ENCODE assay signal across 26 mouse cellular contexts in the genomic region with DNA sequence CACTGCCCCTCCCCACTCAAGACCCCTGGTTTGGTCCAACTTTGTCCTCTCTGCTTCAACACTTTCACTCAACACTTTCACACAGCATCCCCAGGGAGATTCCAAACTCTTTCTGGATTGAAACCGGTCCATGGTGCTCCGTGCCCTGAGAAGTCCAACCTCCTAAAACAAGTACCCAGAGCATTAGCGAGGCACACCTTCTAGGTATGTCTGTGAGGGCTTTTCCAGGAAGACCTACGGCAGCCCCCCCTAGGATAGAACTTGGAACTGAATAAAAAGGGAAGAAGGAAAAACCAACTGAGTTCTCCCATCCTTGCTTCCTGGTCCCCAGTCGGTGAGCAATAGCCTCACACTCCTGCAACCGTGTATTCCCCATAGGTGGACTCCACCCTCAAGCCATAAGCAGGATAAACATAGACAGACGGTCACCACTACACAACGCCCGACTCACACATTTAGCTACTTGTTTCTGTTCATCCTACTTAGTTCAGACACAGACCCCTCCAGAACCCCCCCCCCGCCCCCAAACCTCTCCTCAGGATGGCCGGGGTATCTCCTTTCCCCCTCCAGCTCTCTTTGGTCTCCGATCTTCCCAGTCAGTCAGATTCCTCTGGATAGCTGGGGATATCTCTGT. TPM values are rescaled to one million over a fixed set of nuclear protein-coding genes. Genes with fewer than 3 reads are reported as not detected.
DNase-seq lines count a peak whose midpoint lies in the region; ATAC-seq and TF ChIP-seq lines count a peak whose summit lies in the region.
"Had no signal": no experiment of that assay in that cellular context is flagged by ENCODE, and none has a peak within 500 bp of the region (broad histone marks: within the 10 kb centered on the region; RNA-seq: fewer than 3 reads in every experiment).

No protein-coding gene starts in this region.

- peaks cover 3% of the 10 kb centered on the region; the same call in 1 of the 2 replicates for H3K9me3 ChIP-seq in midbrain, embryonic 11.5 days (ENCODE audit: control insufficient read depth, low read length)
- H3K9me3 ChIP-seq in midbrain, embryonic 15.5 days = 0 out of 2 replicates have a peak, but pooled peaks cover 4% of the 10 kb centered on the region
- H3K9me3 ChIP-seq in ES-Bruce4 (replicated peaks; ENCODE audit: control insufficient read depth, insufficient read depth, low read length, poor library complexity, severe bottlenecking) = peaks cover 19% of the 10 kb centered on the region
- peaks cover 1% of the 10 kb centered on the region; the same call in 1 of the 2 replicates for H3K9me3 ChIP-seq in ES-E14 (ENCODE audit: control insufficient read depth, insufficient read depth, low read depth, low read length)
- peaks cover 8% of the 10 kb centered on the region for H3K9me3 ChIP-seq in limb, embryonic 10.5 days (replicated peaks)
- peaks cover 11% of the 10 kb centered on the region; the same call in 1 of the 2 replicates for H3K9me3 ChIP-seq in hindbrain, embryonic 16.5 days (ENCODE audit: control insufficient read depth, low read length)
- peaks cover 5% of the 10 kb centered on the region for H3K9me3 ChIP-seq in intestine, embryonic 16.5 days (ENCODE audit: control insufficient read depth, low read length)

- TF ChIP-seq CTCF in ES-Bruce4 (IDR thresholded peaks at IDR 0.05; ENCODE audit: low read depth, low read length) = no peak

- no peak for TF ChIP-seq POLR2A in ES-Bruce4 (IDR thresholded peaks at IDR 0.05; ENCODE audit: insufficient read depth, low read length)

- H3K27me3 ChIP-seq in midbrain, embryonic 11.5 days (ENCODE audit: control insufficient read depth, insufficient read depth, low read length) = peaks cover 13% of the 10 kb centered on the region
- no peaks in the 10 kb centered on the region; the same call in 1 of the 2 replicates for H3K27me3 ChIP-seq in midbrain, embryonic 15.5 days (replicated peaks)
- H3K27me3 ChIP-seq in ES-Bruce4 (ENCODE audit: control insufficient read depth, insufficient read depth, low read length, poor library complexity, severe bottlenecking) = no peaks in the 10 kb centered on the region
- H3K27me3 ChIP-seq in limb, embryonic 10.5 days (ENCODE audit: low read depth, poor library complexity, severe bottlenecking) = peaks cover 42% of the 10 kb centered on the region
- peaks cover 3% of the 10 kb centered on the region; the same call in 1 of the 2 replicates for H3K27me3 ChIP-seq in hindbrain, embryonic 16.5 days (replicated peaks; ENCODE audit: control insufficient read depth, insufficient read depth, low read length)
- H3K27me3 ChIP-seq in intestine, embryonic 16.5 days (replicated peaks; ENCODE audit: control insufficient read depth, insufficient read depth, low read length) = no peaks in the 10 kb centered on the region

- ATAC-seq in midbrain, embryonic 11.5 days (ENCODE audit: low FRiP score) = no peak
- no peak for ATAC-seq in midbrain, embryonic 15.5 days (replicated peaks)
- ATAC-seq in hindbrain, embryonic 16.5 days = no peak
- ATAC-seq in intestine, embryonic 16.5 days = no peak
- ATAC-seq: activated CD4-positive, CD25-positive, alpha-beta regulatory T cell, adult 4 months; forebrain, embryonic 14.5 days; forebrain, embryonic 16.5 days had no signal

- in situ Hi-C loops in ES-E14 (cut with MboI; ENCODE audit: low sequenced_read_pairs in 2 of 2, unreplicated experiment in 2 of 2) = no loop called here

- DNase-seq in midbrain, embryonic 11.5 days (ENCODE audit: low spot score, missing footprints) = peak; percentile 68
- DNase-seq in ES-E14 (ENCODE audit: low read depth, low spot score) = no peak
- peak; percentile 26 for DNase-seq in limb, embryonic 10.5 days (ENCODE audit: low spot score)
- DNase-seq in right cerebral cortex, postnatal 10 days (ENCODE audit: low spot score in 2 of 2) = no peak
- DNase-seq: adrenal gland, adult 8-10 months; adrenal gland, postnatal 14 days; adrenal gland, postnatal 36 days; cerebellum, adult 11-12 months; cerebellum, adult 2 months; cerebellum, adult 9-10 months; cerebellum, postnatal 10 days; cerebellum, postnatal 25 days had no signal

- no peaks in the 10 kb centered on the region for H3K36me3 ChIP-seq in midbrain, embryonic 11.5 days (ENCODE audit: control insufficient read depth, insufficient read depth, low read length)
- no peaks in the 10 kb centered on the region for H3K36me3 ChIP-seq in midbrain, embryonic 15.5 days (replicated peaks)
- H3K36me3 ChIP-seq in ES-Bruce4 (ENCODE audit: control insufficient read depth, insufficient read depth, low read length, poor library complexity, severe bottlenecking) = peaks cover 16% of the 10 kb centered on the region
- peaks cover 16% of the 10 kb centered on the region for H3K36me3 ChIP-seq in ES-E14 (ENCODE audit: control insufficient read depth, insufficient read depth, low read length, poor library complexity, severe bottlenecking)
- no peaks in the 10 kb centered on the region for H3K36me3 ChIP-seq in limb, embryonic 10.5 days
- H3K36me3 ChIP-seq in hindbrain, embryonic 16.5 days (ENCODE audit: control insufficient read depth, insufficient read depth, low read length) = peaks cover 8% of the 10 kb centered on the region; the same call in 1 of the 2 replicates
- peaks cover 8% of the 10 kb centered on the region for H3K36me3 ChIP-seq in intestine, embryonic 16.5 days (ENCODE audit: control insufficient read depth, insufficient read depth, low read length)
- H3K36me3 ChIP-seq: embryonic facial prominence, embryonic 10.5 days had no signal

- H3K4me3 ChIP-seq in midbrain, embryonic 11.5 days (ENCODE audit: low read depth, low read length) = no peak overlapping the region
- no peak overlapping the region for H3K4me3 ChIP-seq in midbrain, embryonic 15.5 days
- H3K4me3 ChIP-seq in ES-Bruce4 (ENCODE audit: low read depth, low read length) (peak overlapping the region; percentile 58), ES-E14 (ENCODE audit: insufficient read depth in 1 of 2, low read depth in 1 of 2, low read length in 2 of 2, poor library complexity in 1 of 2, severe bottlenecking in 1 of 2) (peak overlapping the region; percentile 23 to 58)
- H3K4me3 ChIP-seq in limb, embryonic 10.5 days = no peak overlapping the region
- no peak overlapping the region for H3K4me3 ChIP-seq in hindbrain, embryonic 16.5 days (ENCODE audit: low read length)
- no peak overlapping the region for H3K4me3 ChIP-seq in intestine, embryonic 16.5 days (ENCODE audit: low read length)
- H3K4me3 ChIP-seq: embryonic facial prominence, embryonic 10.5 days; embryonic facial prominence, embryonic 12.5 days; forebrain, embryonic 12.5 days had no signal

- no peak overlapping the region for H3K9ac ChIP-seq in midbrain, embryonic 11.5 days (ENCODE audit: low read length)
- H3K9ac ChIP-seq in midbrain, embryonic 15.5 days = no peak overlapping the region
- H3K9ac ChIP-seq in ES-Bruce4 (ENCODE audit: low read depth, poor library complexity, severe bottlenecking) (peak overlapping the region; percentile 57), ES-E14 (ENCODE audit: insufficient read depth, low read depth, low read length, poor library complexity, severe bottlenecking) (peak overlapping the region; percentile 78; the same call in 1 of the 2 replicates)
- H3K9ac ChIP-seq in hindbrain, embryonic 16.5 days (ENCODE audit: low read depth, low read length) = no peak overlapping the region
- no peak overlapping the region for H3K9ac ChIP-seq in intestine, embryonic 16.5 days (ENCODE audit: low read depth, low read length)
- H3K9ac ChIP-seq: embryonic facial prominence, embryonic 12.5 days; forebrain, embryonic 12.5 days had no signal

- 91% methylated on average over 12 of the region's 12 CpGs for WGBS in midbrain, embryonic 11.5 days
- 93% methylated on average over 12 of the region's 12 CpGs for WGBS in midbrain, embryonic 15.5 days
- 88% methylated on average over 12 of the region's 12 CpGs for WGBS in limb, embryonic 10.5 days
- WGBS in hindbrain, embryonic 16.5 days = 94% methylated on average over 12 of the region's 12 CpGs
- WGBS in intestine, embryonic 16.5 days = 89% methylated on average over 12 of the region's 12 CpGs

- no peak overlapping the region for H3K27ac ChIP-seq in midbrain, embryonic 11.5 days (ENCODE audit: low read depth, low read length)
- H3K27ac ChIP-seq in midbrain, embryonic 15.5 days = no peak overlapping the region
- H3K27ac ChIP-seq in ES-Bruce4 (ENCODE audit: insufficient read depth, low read length) (peak overlapping the region; percentile 95), ES-E14 (ENCODE audit: insufficient read depth, low read depth, low read length, poor library complexity, severe bottlenecking) (peak overlapping the region; percentile 97)
- no peak overlapping the region for H3K27ac ChIP-seq in limb, embryonic 10.5 days
- no peak overlapping the region for H3K27ac ChIP-seq in hindbrain, embryonic 16.5 days (ENCODE audit: low read depth, low read length)
- H3K27ac ChIP-seq in intestine, embryonic 16.5 days (ENCODE audit: low read length) = no peak overlapping the region
- H3K27ac ChIP-seq: embryonic facial prominence, embryonic 10.5 days; embryonic facial prominence, embryonic 12.5 days; forebrain, embryonic 12.5 days had no signal

- no peak for TF ChIP-seq EP300 in ES-Bruce4 (IDR thresholded peaks at IDR 0.05; ENCODE audit: insufficient read depth, low read depth, low read length)

- no peak overlapping the region for H3K4me2 ChIP-seq in midbrain, embryonic 11.5 days
- H3K4me2 ChIP-seq in midbrain, embryonic 15.5 days = no peak overlapping the region
- no peak overlapping the region for H3K4me2 ChIP-seq in hindbrain, embryonic 16.5 days (ENCODE audit: low read length)
- H3K4me2 ChIP-seq in intestine, embryonic 16.5 days (ENCODE audit: low read depth, low read length) = no peak overlapping the region
- H3K4me2 ChIP-seq: embryonic facial prominence, embryonic 12.5 days; forebrain, embryonic 12.5 days had no signal

- H3K4me1 ChIP-seq in midbrain, embryonic 11.5 days (ENCODE audit: control insufficient read depth, insufficient read depth, low read length) = peaks cover 8% of the 10 kb centered on the region
- H3K4me1 ChIP-seq in midbrain, embryonic 15.5 days = peaks cover 10% of the 10 kb centered on the region; the same call in 1 of the 2 replicates
- H3K4me1 ChIP-seq in ES-Bruce4 (ENCODE audit: control insufficient read depth, insufficient read depth, low read length) (no peaks in the 10 kb centered on the region), ES-E14 (ENCODE audit: control insufficient read depth in 2 of 2, insufficient read depth in 2 of 2, low read length in 2 of 2, poor library complexity in 1 of 2) (peaks cover 5% of the 10 kb centered on the region in 2 experiments; a peak in 3 of 4 replicates)
- peaks cover 27% of the 10 kb centered on the region for H3K4me1 ChIP-seq in limb, embryonic 10.5 days
- peaks cover 9% of the 10 kb centered on the region for H3K4me1 ChIP-seq in hindbrain, embryonic 16.5 days (ENCODE audit: control insufficient read depth, insufficient read depth, low read depth, low read length)
- H3K4me1 ChIP-seq in intestine, embryonic 16.5 days (ENCODE audit: control insufficient read depth, insufficient read depth, low read length) = peaks cover 12% of the 10 kb centered on the region

RNA-seq across cellular contexts. Expression of a gene that starts 25.7 kb away (rescaled TPM):
- 2.9 and 5.8 TPM in 2 replicates for polyA plus RNA-seq in midbrain, embryonic 11.5 days (2014; fragmentation: Nextera tagmentation; extraction: Ambion mirVana)
- polyA plus RNA-seq in midbrain, embryonic 15.5 days (2015; fragmentation: Nextera tagmentation; extraction: Ambion mirVana) = 13.4 and 15.7 TPM in 2 replicates
- polyA plus RNA-seq in ES-Bruce4 (2011; ENCODE audit: insufficient read depth, insufficient read length, low read depth, missing spikeins) = 66.8 and 72.5 TPM in 2 replicates
- total RNA-seq in ES-E14 (2012; rRNA removed) = 65.8 and 114 TPM in 2 replicates
- 6.7 and 10.6 TPM in 2 replicates for polyA plus RNA-seq in limb, embryonic 10.5 days (2016; fragmentation: Nextera tagmentation; extraction: Ambion mirVana)
- 14.1 and 17.2 TPM in 2 replicates for polyA plus RNA-seq in hindbrain, embryonic 16.5 days (2015; fragmentation: Nextera tagmentation; extraction: Ambion mirVana)
- polyA plus RNA-seq in intestine, embryonic 16.5 days (2015; fragmentation: Nextera tagmentation; extraction: Ambion mirVana) = 70.2 and 79.2 TPM in 2 replicates

RNA-seq across cellular contexts. Expression of a gene that starts 44.1 kb away (rescaled TPM):
- polyA plus RNA-seq in midbrain, embryonic 11.5 days (2014; fragmentation: Nextera tagmentation; extraction: Ambion mirVana) = 45.9 and 50.7 TPM in 2 replicates
- 63.9 and 64.7 TPM in 2 replicates for polyA plus RNA-seq in midbrain, embryonic 15.5 days (2015; fragmentation: Nextera tagmentation; extraction: Ambion mirVana)
- polyA plus RNA-seq in ES-Bruce4 (2011; ENCODE audit: insufficient read depth, insufficient read length, low read depth, missing spikeins) = 43.6 and 44.5 TPM in 2 replicates
- 28.8 and 45.5 TPM in 2 replicates for total RNA-seq in ES-E14 (2012; rRNA removed)
- 46.1 and 61.2 TPM in 2 replicates for polyA plus RNA-seq in limb, embryonic 10.5 days (2016; fragmentation: Nextera tagmentation; extraction: Ambion mirVana)
- 31.6 and 38.0 TPM in 2 replicates for polyA plus RNA-seq in hindbrain, embryonic 16.5 days (2015; fragmentation: Nextera tagmentation; extraction: Ambion mirVana)
- polyA plus RNA-seq in intestine, embryonic 16.5 days (2015; fragmentation: Nextera tagmentation; extraction: Ambion mirVana) = 35.6 and 37.8 TPM in 2 replicates

RNA-seq across cellular contexts. Expression of a gene that starts 45.5 kb away (rescaled TPM):
- polyA plus RNA-seq in midbrain, embryonic 11.5 days (2014; fragmentation: Nextera tagmentation; extraction: Ambion mirVana) = not detected in 2 replicates
- not detected in 2 replicates for polyA plus RNA-seq in midbrain, embryonic 15.5 days (2015; fragmentation: Nextera tagmentation; extraction: Ambion mirVana)
- polyA plus RNA-seq in ES-Bruce4 (2011; ENCODE audit: insufficient read depth, insufficient read length, low read depth, missing spikeins) = 15.8 and 17.1 TPM in 2 replicates
- total RNA-seq in ES-E14 (2012; rRNA removed) = 1.4 and 1.5 TPM in 2 replicates
- not detected in 2 replicates for polyA plus RNA-seq in limb, embryonic 10.5 days (2016; fragmentation: Nextera tagmentation; extraction: Ambion mirVana)
- polyA plus RNA-seq in hindbrain, embryonic 16.5 days (2015; fragmentation: Nextera tagmentation; extraction: Ambion mirVana) = not detected in 2 replicates
- 1.6 TPM in 1 of 2 replicates, not detected in the other for polyA plus RNA-seq in intestine, embryonic 16.5 days (2015; fragmentation: Nextera tagmentation; extraction: Ambion mirVana)
- total RNA-seq: MEL had no signal
- polyA plus RNA-seq: C2C12; cerebellum, adult 2 months; embryonic facial prominence, embryonic 10.5 days; embryonic facial prominence, embryonic 14.5 days; forebrain, embryonic 12.5 days; forebrain, embryonic 16.5 days; frontal cortex, adult 2 months had no signal

RNA-seq across cellular contexts. Expression of a gene that starts 53.5 kb away (rescaled TPM):
- polyA plus RNA-seq in midbrain, embryonic 11.5 days (2014; fragmentation: Nextera tagmentation; extraction: Ambion mirVana) = 16.9 and 17.7 TPM in 2 replicates
- 58.7 and 66.3 TPM in 2 replicates for polyA plus RNA-seq in midbrain, embryonic 15.5 days (2015; fragmentation: Nextera tagmentation; extraction: Ambion mirVana)
- polyA plus RNA-seq in ES-Bruce4 (2011; ENCODE audit: insufficient read depth, insufficient read length, low read depth, missing spikeins) = 32.9 and 38.5 TPM in 2 replicates
- total RNA-seq in ES-E14 (2012; rRNA removed) = 11.9 and 14.1 TPM in 2 replicates
- 7.9 and 10.4 TPM in 2 replicates for polyA plus RNA-seq in limb, embryonic 10.5 days (2016; fragmentation: Nextera tagmentation; extraction: Ambion mirVana)
- 54.4 and 59.5 TPM in 2 replicates for polyA plus RNA-seq in hindbrain, embryonic 16.5 days (2015; fragmentation: Nextera tagmentation; extraction: Ambion mirVana)
- polyA plus RNA-seq in intestine, embryonic 16.5 days (2015; fragmentation: Nextera tagmentation; extraction: Ambion mirVana) = 9.1 and 10.8 TPM in 2 replicates
- polyA plus RNA-seq: activated CD4-positive, CD25-positive, alpha-beta regulatory T cell, adult 4 months had no signal

Comparison
In these comparisons a context has a peak if more than half of its experiments do, and no peak if none do; other contexts are left out.
1. DNase-seq: peak in midbrain, embryonic 11.5 days (single experiment) and limb, embryonic 10.5 days (single experiment); none in ES-E14 (single experiment) and right cerebral cortex, postnatal 10 days (0 of 2).
2. H3K27ac ChIP-seq: peak in ES-Bruce4 (single experiment) and ES-E14 (single experiment); none in midbrain, embryonic 11.5 days (single experiment), midbrain, embryonic 15.5 days (single experiment), limb, embryonic 10.5 days (single experiment), hindbrain, embryonic 16.5 days (single experiment) and intestine, embryonic 16.5 days (single experiment).
3. H3K4me3 ChIP-seq: peak in ES-Bruce4 (single experiment) and ES-E14 (2 of 2); none in midbrain, embryonic 11.5 days (single experiment), midbrain, embryonic 15.5 days (single experiment), limb, embryonic 10.5 days (single experiment), hindbrain, embryonic 16.5 days (single experiment) and intestine, embryonic 16.5 days (single experiment).
4. H3K9ac ChIP-seq: peak in ES-Bruce4 (single experiment) and ES-E14 (single experiment); none in midbrain, embryonic 11.5 days (single experiment), midbrain, embryonic 15.5 days (single experiment), hindbrain, embryonic 16.5 days (single experiment) and intestine, embryonic 16.5 days (single experiment).